Mouse (Mus musculus) liver, embryonic 11.5 days (tissue): ENCODE results near the gene Dclk1. TPM values are rescaled to one million over a fixed set of nuclear protein-coding genes. Genes with fewer than 3 reads are reported as not detected.

Experiments
- ATAC-seq: fragments of 200-750 bp; cut with Nextera tagmentation; replicated peaks from 2 replicates; pipeline ENCODE4 v1.8.0; 2017; ENCODE audit warnings: moderate number of reproducible peaks, mild to moderate bottlenecking, moderate TSS enrichment, moderate library complexity; ENCODE audit not compliant: low FRiP score
- DNase-seq: peaks from one replicate; pipeline ENCODE4 v3.0.0-alpha.2; 2017; ENCODE audit warnings: low spot score
- H3K27ac ChIP-seq: fragments of 300-500 bp; sonication (generic); 2 replicates; pipeline ENCODE4 v1.5.1; 2014; ENCODE audit warnings: mild to moderate bottlenecking, low read depth, low read length, control low read depth
- H3K27me3 ChIP-seq: fragments of 300-500 bp; sonication (generic); replicated peaks from 2 replicates; pipeline ENCODE4 v1.6.1; 2014; ENCODE audit warnings: low read length, mixed read lengths; ENCODE audit not compliant: control insufficient read depth, insufficient read depth
- H3K36me3 ChIP-seq: fragments of 300-500 bp; sonication (generic); 2 replicates; pipeline ENCODE4 v1.6.1; 2014; ENCODE audit warnings: mild to moderate bottlenecking, low read length, moderate library complexity, mixed read lengths; ENCODE audit not compliant: control insufficient read depth, insufficient read depth
- H3K4me1 ChIP-seq: fragments of 300-500 bp; sonication (generic); replicated peaks from 2 replicates; pipeline ENCODE4 v1.6.1; 2014; ENCODE audit warnings: low read length, mixed read lengths; ENCODE audit not compliant: control insufficient read depth, insufficient read depth
- H3K4me2 ChIP-seq: fragments of 300-500 bp; sonication (generic); 2 replicates; pipeline ENCODE4 v1.6.1; 2014; ENCODE audit warnings: mild to moderate bottlenecking, control low read depth, moderate library complexity
- H3K4me3 ChIP-seq: fragments of 300-500 bp; sonication (generic); 2 replicates; pipeline ENCODE4 v1.5.1; 2014; ENCODE audit warnings: low read depth, low read length, control low read depth
- H3K9ac ChIP-seq: fragments of 300-500 bp; sonication (generic); 2 replicates; pipeline ENCODE4 v1.6.1; 2014; ENCODE audit warnings: low read depth, low read length, control low read depth
- H3K9me3 ChIP-seq: fragments of 300-500 bp; sonication (generic); 2 replicates; pipeline ENCODE4 v1.6.1; 2016; ENCODE audit warnings: low read length, inconsistent platforms, mixed read lengths; ENCODE audit not compliant: control insufficient read depth
- WGBS: fragments of 180-500 bp; shearing (Covaris S2); extraction: QIAGEN DNeasy Blood & Tissue Kit; methylation state at CpG from one replicate; pipeline ENCODE4 v1.1.7; 2014; 5-methylcytosine and 5-hydroxymethylcytosine counted together
- polyA plus RNA-seq: library from polyadenylated mRNA; unstranded; fragments of >200 nt; fragmentation: Nextera tagmentation; extraction: Ambion mirVana; gene quantifications from 2 replicates; pipeline ENCODE4 v1.2.1, GENCODE M21; 2014

Gene Dclk1
- polyA plus RNA-seq, 1 experiment from 2014 or later: 3.3 TPM

DNA sequence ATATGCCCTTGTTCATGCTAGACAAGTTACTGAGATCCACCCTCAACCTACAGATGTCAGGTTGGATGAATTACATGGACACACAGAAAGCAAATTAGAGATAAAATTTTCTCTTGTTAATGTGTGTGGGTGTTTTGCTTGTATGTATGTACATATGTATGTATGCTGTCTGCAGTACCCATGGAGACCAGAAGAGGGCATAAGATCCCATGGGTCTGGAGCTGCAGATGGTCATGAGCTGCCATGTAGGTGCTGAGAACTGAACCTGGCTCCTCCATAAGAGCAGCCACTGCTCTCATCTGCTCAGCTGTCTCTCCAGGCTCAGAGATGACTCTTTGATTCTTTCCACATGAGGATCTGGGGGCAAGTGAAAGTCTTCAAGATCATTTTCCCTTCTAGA is 89.5 kb downstream of the Dclk1 start:
- Histone ChIP-seq H3K27me3 (no peaks in the 10 kb centered on the region), H3K27ac (no peak overlapping the region), H3K4me3 (no peak overlapping the region), H3K4me1 (no peaks in the 10 kb centered on the region), H3K9ac (no peak overlapping the region), H3K4me2 (no peak overlapping the region), H3K9me3 (no peaks in the 10 kb centered on the region), H3K36me3 (no peaks in the 10 kb centered on the region)
- ATAC-seq (no peak), DNase-seq (no peak)

GRCm38 (mm10) chr3:55333511-55333910 is 91.3 kb downstream of the Dclk1 start:
- Histone ChIP-seq H3K36me3 (no peaks in the 10 kb centered on the region), H3K27ac (no peak overlapping the region), H3K4me1 (no peaks in the 10 kb centered on the region), H3K9ac (no peak overlapping the region), H3K4me3 (no peak overlapping the region), H3K9me3 (no peaks in the 10 kb centered on the region), H3K4me2 (no peak overlapping the region), H3K27me3 (no peaks in the 10 kb centered on the region)
- ATAC-seq (no peak), DNase-seq (no peak)
- WGBS: 70% methylated on average over 3 of the region's 3 CpGs

GRCm38 (mm10) chr3:55336895-55337294 is 94.7 kb downstream of the Dclk1 start:
- no peak overlapping the region for H3K9ac ChIP-seq
- H3K9me3 ChIP-seq: no peaks in the 10 kb centered on the region
- no peaks in the 10 kb centered on the region for H3K36me3 ChIP-seq
- no peaks in the 10 kb centered on the region for H3K4me1 ChIP-seq
- WGBS: 85% methylated on average over 11 of the region's 11 CpGs
- H3K27ac ChIP-seq: no peak overlapping the region
- ATAC-seq (no peak), DNase-seq (no peak)
- no peak overlapping the region for H3K4me3 ChIP-seq
- H3K27me3 ChIP-seq: no peaks in the 10 kb centered on the region
- no peak overlapping the region for H3K4me2 ChIP-seq

DNA sequence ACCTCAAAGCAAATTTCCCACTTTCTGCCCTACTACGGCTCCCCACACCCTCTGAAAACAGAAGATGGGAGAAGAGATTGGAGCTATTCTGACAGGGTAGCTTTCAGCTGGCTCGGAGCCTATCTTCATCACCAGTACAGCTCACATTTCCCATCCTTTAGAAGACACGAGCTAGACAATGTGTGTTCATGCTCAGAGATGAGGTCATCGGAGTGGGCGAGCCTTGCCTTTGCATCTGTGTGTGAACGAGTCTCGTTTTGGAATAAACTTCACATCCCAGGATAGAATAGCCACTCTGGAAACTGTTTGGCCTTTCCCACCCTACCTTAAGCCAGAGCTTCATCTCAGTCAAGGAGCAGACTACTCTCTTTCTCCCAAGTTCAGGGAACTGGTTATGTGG is 95.5 kb downstream of the Dclk1 start:
- Histone ChIP-seq H3K36me3 (no peaks in the 10 kb centered on the region), H3K27me3 (no peaks in the 10 kb centered on the region), H3K4me1 (no peaks in the 10 kb centered on the region), H3K27ac (no peak overlapping the region), H3K4me3 (no peak overlapping the region), H3K9ac (no peak overlapping the region), H3K9me3 (no peaks in the 10 kb centered on the region), H3K4me2 (no peak overlapping the region)
- no peak for ATAC-seq
- no peak for DNase-seq
- 79% methylated on average over 7 of the region's 7 CpGs for whole genome bisulfite sequencing

- Histone ChIP-seq H3K4me3 (no peak overlapping the region), H3K9ac (no peak overlapping the region), H3K9me3 (no peaks in the 10 kb centered on the region), H3K27ac (no peak overlapping the region), H3K4me1 (no peaks in the 10 kb centered on the region), H3K27me3 (no peaks in the 10 kb centered on the region), H3K36me3 (no peaks in the 10 kb centered on the region), H3K4me2 (no peak overlapping the region)
- no peak for ATAC-seq
- no peak for DNase-seq
- WGBS: 75% methylated on average over 4 of the region's 4 CpGs
Measured at GRCm38 (mm10) chr3:55342445-55342844, 100.3 kb downstream of the Dclk1 start.

DNA sequence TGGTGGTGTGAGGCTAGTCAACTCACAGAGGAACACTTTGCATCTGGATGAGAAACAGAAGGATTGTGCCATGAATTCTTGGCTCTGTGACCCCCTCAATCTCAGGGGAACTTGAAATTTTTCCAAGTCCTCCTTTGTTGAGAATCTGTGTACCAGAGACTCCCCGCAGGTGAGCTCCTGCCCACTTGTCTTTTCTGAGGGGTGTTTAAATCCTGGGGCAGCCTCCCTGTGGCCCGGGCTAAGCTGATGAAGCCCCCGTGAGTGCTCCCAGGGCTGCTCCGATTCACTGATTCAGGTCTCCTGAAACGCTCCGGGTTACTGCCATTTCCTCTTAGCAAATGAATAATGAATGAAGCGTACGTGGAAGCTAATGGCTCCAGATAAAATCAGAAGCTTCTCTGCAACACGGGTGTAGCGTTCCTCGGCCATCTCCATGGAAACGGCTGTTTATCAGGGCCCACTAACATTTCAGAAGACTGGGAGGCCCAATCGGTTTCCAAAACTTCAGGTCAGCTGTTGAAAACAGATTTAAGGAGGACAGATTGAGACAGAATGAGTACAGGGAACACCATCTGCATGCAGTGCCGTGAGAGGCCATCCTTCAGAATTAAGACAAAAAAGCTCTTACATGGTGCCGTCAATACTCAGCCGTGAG is 105.3 kb downstream of the Dclk1 start:
- Histone ChIP-seq H3K4me2 (no peak overlapping the region), H3K27me3 (no peaks in the 10 kb centered on the region), H3K9ac (no peak overlapping the region), H3K9me3 (no peaks in the 10 kb centered on the region), H3K4me3 (no peak overlapping the region), H3K4me1 (no peaks in the 10 kb centered on the region), H3K27ac (no peak overlapping the region), H3K36me3 (no peaks in the 10 kb centered on the region)
- WGBS: 44% methylated on average over 16 of the region's 16 CpGs
- DNase-seq (no peak), ATAC-seq (no peak)

DNA sequence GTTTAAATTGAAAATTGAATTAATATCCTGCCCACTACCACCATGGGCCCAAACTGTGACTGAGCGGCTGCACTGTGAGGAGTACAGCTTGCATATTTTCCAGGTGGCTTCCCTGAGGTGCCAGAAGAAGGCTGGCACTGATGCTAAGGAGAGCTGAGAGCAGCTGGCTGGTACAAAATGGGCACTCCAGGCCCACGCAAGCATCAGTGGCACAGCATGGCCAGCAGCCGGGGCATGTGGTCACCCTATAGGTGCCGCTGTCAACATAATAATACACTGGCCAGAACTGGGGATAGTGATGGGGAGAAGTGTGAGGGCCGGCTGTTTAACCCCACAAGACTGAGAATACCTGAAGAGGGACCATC is 105.8 kb downstream of the Dclk1 start:
- Histone ChIP-seq H3K4me3 (no peak overlapping the region), H3K4me2 (no peak overlapping the region), H3K9ac (no peak overlapping the region), H3K27ac (no peak overlapping the region), H3K4me1 (no peaks in the 10 kb centered on the region), H3K9me3 (no peaks in the 10 kb centered on the region), H3K36me3 (no peaks in the 10 kb centered on the region), H3K27me3 (no peaks in the 10 kb centered on the region)
- 82% methylated on average over 5 of the region's 5 CpGs for WGBS
- DNase-seq (no peak), ATAC-seq (no peak)

DNA sequence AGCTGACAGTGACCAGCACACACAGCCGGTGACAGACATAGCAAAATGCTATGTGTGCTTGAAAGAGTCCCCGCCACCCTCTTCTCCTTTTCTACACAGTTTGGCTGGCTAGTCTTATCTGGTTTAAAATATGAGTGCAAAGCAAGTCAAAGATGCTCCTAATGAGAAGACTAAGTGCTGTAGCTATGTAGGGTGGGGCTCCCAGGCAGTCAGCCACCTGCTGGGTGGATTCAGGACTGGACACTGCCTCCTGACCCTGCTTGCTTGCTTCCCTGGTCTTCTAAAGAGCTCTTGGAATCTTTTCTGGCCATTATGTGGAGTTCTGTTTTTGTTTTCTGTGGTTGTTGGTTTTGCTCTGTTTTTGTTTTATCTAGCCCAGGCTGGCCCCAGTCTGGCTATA is 108.0 kb downstream of the Dclk1 start:
- no peak overlapping the region for H3K4me3 ChIP-seq
- H3K27me3 ChIP-seq: no peaks in the 10 kb centered on the region
- H3K9me3 ChIP-seq: no peaks in the 10 kb centered on the region
- H3K9ac ChIP-seq: no peak overlapping the region
- H3K4me2 ChIP-seq: no peak overlapping the region
- ATAC-seq (no peak), DNase-seq (no peak)
- no peaks in the 10 kb centered on the region for H3K36me3 ChIP-seq
- H3K27ac ChIP-seq: no peak overlapping the region
- H3K4me1 ChIP-seq: no peaks in the 10 kb centered on the region
- 77% methylated on average over 2 of the region's 2 CpGs for WGBS

DNA sequence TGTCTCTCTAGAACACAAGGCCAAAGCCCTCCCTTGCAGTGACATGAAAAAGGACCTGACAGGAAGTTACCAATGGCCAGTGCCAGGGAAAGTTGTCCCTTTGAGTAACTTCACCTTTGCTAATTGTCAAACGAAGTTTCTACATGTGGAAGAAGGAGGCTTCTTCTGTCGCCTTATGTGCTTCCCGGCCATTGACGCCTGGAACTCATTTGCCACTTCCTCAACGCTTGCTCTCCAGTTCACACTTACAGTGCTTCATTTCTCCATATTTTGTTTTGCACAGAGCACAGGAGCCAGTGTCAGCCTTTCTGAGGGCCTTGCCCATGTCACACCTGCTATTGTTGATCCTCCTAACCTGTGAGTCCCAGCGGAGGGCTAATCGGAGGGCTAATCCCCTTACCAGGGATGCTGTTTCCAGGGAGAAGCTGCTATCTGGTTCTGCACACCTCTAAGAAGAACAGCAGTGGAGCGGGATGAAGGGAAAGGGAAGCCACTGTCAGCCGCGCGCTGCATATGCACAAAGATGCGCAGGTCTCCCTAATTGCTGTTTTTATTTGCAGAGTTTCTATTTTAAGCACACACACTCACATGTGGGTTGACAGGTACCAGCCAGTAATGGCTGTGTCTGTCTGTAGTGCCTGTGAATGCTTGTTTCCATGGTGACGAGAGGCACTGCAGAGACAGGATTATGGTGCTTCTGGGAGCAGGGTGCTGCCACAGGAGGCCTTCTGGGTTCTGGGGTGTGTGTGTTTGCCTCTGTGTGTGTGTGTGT is 109.3 kb downstream of the Dclk1 start:
- no peak overlapping the region for H3K27ac ChIP-seq

More for the DNA sequence above, 109.3 kb downstream of the Dclk1 start:
- Histone ChIP-seq H3K4me2 (no peak overlapping the region), H3K4me1 (no peaks in the 10 kb centered on the region), H3K36me3 (no peaks in the 10 kb centered on the region), H3K9me3 (no peaks in the 10 kb centered on the region), H3K9ac (no peak overlapping the region), H3K27me3 (no peaks in the 10 kb centered on the region), H3K4me3 (no peak overlapping the region)
- WGBS: 63% methylated on average over 13 of the region's 13 CpGs
- DNase-seq: no peak
- ATAC-seq: no peak
